Mouse (Mus musculus): ENCODE data around the gene Pigp.

Pigp gene

DNA sequence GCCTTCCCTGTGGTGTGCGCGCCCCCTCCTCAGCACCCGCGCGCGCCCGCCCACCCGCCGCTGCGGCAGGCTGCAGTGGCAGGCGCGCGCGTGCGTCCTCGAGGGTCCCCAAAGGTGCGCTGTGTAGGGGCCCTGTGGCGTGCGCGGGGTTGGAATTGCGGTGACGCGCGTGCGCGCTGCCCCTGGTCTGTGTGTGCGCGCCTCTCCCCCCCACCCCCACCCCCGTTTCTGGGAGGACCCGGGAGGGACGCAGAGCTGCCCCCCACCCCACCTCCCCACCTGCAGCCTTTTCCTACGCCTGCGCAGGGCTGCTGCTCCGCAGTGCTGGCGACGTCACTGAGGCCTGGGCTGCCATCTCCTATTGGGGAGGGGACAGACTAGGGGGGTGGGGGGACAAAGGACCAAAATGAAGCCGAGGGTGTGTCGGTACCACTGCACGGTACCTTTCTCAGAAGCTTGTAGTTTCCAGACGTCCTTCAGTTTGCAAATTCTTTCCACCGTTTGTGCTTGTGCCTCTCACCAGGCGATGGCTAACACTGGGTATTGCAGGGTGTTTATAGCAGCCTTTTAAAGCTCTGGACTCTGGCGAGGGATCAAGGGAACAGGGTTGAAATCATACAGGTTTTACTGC lies at the start of gene Pigp:
Gene Pigp (minus strand): TSS at position 542 of the 631 bp plus-strand sequence.
- DNase-seq: peak; percentile 69

DNA sequence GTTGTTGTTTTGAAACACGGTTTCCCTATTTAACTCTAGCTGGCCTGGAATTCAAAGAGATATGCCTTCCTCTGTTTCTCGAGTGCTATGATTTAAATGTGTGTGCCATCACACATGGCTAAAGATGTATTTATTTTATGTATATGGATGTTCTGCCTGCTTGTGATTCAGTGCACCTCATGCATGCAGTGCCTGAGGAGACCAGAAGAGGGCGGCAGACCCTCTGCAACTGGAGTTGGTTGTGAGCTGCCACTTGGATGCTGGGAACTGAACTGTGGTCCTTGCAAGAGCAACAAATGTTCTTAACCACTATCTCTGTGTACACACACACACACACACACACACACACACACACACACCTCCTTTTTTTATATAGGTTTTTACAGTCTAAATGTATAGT lies 48.9 kb upstream of the Pigp start:
- no peak for DNase-seq

DNA sequence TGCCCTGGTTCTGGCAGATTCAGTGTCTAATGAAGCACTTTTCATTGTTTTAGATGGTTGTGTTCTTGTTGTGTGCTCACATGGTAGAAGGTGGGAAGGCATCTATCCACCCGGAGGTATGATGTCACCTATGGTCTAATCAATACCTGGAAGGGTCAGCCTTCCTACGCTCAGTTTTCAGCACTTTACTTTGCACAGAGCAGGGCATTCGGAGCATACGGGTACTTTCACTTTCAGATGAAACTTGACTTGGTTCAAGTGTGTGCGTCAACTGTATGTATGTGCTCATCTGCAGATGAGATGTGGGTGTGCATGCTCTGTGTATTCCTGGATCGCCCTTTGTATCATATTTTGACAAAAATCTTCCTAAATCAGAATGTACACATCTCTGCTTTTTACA lies 42.5 kb upstream of the Pigp start:
- no peak for DNase-seq

DNA sequence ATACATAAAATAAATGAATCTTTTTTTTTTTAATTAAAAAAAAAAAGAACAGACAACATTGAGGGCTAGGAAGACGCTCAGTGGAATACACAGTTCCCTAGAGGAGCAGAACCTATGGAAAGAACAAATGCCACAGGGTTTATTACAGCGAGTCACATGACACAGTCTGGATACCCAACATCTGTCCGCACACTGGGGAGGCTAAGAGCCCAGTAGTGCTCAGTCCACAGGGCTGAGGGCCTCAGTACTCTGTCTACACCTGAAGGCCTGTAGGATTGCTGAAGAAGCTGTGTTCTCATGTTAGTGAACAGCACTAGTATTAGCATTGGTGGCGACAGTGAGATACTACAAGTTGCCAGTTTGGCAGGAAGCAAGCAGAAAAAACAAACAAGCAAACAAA lies 41.1 kb upstream of the Pigp start:
- DNase-seq: no peak

DNA sequence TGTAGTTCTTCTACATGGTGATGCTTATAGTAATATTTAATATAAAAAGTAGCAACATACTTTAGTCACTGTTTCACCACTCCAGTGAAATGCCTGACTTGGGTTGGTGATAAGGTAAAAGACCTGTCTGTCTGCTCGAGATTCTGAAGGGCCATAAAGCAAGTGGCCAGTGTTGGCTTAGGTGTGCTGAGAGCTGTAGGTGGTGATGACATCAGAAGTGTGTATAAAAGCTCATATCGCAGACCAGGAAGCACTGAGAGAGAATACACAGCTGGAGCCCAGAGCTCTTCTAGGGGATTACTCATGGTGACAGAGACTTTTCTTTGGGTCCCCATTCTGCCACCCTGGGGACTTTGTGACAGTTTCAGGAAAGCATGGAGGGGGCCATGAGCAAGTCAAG lies 40.6 kb upstream of the Pigp start:
- no peak for DNase-seq

DNA sequence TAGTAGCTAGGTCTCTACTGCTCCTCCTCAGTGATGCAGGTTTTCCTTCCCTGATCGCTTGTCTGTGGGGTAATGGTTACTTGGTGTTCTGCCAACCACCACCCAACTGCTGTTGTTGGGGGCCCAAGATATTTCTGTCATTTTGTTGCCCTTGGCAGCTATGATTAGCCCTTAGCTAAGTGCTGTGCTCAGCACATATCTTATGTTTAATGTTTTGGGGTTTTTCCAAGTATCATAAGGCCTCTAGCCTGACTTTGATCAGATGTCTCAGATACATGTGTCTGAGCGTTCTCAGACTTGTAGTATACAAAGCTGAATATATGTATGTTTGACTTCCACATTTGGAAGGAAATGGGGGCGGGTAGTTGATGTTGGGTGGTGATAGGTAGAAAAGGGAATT lies 39.6 kb upstream of the Pigp start:
- DNase-seq: no peak

DNA sequence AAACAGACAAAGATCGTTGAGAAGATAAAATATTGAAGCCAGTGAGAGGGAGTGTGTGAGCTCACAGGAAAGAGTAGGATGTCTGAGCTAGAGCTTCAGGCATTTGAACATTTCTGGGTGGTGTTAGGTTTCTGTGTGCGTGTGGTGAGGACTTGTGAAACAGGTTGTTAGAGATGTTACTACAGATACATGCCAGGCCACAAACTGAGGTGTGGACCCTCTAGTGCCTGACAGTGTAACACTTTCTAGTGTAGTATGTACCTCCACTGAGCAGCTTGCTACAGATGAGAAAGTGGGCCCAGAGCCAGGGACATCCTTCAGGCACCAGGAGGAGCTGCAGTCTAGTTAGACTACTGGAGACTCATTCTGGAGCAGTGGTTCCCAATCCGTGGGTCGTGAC lies 30.5 kb upstream of the Pigp start:
- DNase-seq: no peak

DNA sequence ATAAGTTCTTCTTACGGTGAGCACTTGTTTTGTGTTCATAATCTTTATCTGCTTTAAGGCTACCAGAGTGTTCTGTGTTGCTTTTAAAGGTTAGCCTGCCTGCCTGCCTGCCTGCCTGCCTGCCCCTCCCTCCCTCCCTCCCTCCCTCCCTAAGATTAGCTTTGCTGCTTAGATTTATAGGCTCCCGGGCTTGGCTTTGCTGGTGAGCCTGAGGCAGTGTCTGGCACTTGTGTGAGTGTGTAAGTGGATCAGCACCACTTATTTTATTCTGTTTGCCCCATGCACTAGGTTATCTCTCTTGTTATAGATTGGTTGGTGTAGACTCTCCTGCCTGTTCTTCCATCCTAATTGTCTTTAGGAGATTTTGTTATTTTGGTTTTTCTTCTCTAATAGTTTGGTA lies 30.0 kb upstream of the Pigp start:
- no peak for DNase-seq

DNA sequence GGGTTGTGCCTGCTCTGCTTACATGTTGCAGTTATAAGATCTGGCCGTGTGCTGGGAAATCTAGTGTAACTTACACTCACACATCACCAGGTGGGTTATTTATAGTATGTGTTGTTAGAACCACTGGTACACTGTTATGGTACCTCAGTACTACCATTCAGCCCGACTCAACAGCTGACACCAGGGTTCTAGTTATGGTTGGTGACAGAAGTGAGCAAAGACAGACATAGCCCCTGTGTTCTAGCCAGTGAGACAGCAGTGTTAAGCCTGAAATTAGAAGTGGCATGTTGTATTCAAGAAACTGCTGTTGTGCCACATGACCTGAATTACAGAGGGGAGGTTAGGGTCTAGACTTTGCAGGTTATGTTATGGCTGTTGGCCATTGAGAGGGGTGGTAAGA lies 27.5 kb upstream of the Pigp start:
- no peak for DNase-seq

DNA sequence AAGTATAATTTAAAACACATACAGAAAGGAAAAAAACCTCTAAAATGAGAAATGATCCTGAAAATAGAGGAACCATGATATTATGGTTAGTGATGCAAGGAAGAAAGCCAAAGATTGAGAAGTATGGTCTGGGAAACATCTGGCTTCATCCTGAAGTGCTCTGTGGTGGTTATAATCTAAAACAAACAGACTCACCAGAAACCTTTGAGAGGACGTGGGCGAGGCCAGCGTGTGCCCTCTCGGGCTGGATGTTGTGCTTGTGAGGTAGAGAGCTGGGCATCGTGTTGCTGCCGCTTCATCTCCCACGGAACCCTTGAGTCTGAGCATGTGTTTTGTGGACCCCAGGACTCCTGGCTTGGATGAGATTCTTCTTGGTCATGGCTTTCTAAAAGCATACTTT lies 25.0 kb upstream of the Pigp start:
- no peak for DNase-seq

DNA sequence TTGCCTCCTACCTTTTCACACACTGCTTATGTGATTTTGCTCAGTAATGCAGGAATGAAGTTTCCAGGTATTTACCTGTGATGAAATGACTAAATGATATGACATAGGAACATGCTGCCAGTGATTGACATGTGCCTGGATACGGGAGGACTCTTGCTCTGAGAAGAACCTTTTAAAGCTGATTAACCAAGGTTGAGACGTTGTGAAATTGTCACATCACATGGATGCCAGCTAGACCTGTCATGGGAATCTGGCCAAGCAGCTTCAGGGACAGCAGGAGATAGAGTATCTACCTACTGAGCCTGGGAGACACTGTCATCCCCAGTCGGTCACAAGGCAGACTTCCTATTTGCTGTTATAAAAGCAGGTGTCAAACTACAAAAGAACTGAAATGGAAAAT lies 23.4 kb upstream of the Pigp start:
- DNase-seq: no peak

DNA sequence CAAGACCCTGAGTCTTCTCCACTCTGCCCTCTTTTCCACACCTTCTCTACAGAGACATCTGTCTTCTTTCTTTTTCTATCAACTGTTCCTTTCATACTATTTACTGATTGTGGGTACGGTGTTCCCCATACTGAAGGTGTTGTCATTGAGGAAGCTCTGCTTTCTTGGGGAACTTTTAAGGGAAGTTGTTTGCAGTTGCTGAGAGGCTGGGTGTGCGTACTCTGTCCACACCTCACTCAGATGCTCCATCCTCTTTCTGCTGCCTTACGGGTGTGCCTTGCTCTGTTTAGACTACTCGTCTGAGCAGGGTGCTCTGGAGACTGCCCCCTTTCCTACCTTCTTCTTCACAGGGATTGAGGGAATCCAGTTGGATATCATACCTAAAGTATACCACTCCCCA lies 20.7 kb upstream of the Pigp start:
- DNase-seq: no peak

DNA sequence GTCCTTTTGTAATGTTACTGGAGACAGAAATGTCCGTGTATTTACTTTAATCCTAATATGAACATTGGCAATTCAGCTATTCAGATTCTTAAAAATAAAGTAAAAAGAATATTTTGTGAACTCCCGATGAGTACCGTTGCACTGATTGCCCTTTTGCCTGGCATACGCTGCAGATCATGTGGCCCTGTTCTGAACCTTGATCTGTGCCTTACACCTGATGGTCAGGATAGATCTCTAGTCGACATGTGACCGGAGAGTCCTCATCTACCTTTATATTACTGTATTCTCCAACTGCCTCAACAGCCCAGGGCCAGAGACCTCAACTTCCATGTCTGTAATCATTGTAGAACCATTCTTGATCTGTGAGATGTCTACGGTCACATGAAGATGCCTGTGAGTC lies 16.0 kb upstream of the Pigp start:
- peak; percentile 24 for DNase-seq

DNA sequence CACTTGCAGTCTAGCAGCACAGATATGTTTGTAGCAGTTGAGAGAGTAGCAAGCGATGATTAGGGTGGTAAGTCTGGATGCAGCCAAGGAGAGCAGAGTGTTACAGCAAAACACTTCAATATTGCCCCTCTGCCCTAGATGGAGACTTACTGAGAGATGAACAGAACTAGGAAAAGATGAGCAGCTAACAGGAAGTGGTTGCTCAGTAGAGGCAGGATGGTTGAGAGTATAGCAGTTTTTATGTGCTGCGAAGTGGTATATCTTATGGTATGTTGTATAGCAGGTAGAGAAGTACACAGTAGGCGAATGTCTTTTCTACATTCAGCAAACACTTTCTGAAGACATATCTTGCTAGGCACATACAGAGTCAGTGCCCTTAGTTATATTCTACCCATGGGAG lies 11.6 kb upstream of the Pigp start:
- no peak for DNase-seq

DNA sequence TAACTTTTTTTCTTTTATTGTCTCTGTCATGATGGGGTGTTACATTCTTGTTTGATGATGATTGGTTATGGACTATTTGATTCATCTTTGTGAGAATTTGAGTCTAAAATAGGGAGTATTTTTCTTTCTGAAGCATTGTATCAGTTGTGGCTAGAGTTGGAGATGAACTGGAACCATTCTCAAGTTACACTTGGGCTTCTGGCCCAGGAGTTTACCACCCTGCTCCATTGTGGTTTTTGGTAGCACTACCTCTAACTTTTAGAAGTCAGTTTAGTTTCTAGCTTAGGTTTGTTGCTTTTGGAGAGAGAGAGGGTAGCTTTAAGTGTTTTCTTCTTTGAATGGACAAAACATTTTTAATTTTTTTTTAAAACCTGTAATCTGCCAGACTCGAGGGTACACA lies 7.7 kb upstream of the Pigp start:
- no peak for DNase-seq

DNA sequence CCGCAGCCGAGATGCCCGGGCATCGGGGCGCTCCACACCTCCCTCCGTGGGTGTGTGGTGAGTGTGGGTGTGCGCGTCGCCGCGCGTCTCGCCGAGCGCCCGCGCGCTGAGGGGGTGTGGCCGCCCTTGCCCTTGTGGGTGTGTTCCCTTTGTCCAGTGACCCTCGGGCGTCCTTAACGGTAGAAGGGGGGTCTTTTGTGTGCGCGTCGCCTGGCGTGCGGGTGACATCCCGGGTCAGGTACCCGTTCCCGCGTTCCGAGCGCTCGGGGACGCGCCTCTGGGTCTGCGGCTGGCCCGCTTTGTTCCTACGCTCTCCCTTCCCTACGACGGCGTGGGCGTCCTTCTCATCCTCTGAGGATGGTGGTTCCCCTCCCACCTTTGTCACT lies 734 bp downstream of the Pigp start:
- peak; percentile 76 for DNase-seq

DNA sequence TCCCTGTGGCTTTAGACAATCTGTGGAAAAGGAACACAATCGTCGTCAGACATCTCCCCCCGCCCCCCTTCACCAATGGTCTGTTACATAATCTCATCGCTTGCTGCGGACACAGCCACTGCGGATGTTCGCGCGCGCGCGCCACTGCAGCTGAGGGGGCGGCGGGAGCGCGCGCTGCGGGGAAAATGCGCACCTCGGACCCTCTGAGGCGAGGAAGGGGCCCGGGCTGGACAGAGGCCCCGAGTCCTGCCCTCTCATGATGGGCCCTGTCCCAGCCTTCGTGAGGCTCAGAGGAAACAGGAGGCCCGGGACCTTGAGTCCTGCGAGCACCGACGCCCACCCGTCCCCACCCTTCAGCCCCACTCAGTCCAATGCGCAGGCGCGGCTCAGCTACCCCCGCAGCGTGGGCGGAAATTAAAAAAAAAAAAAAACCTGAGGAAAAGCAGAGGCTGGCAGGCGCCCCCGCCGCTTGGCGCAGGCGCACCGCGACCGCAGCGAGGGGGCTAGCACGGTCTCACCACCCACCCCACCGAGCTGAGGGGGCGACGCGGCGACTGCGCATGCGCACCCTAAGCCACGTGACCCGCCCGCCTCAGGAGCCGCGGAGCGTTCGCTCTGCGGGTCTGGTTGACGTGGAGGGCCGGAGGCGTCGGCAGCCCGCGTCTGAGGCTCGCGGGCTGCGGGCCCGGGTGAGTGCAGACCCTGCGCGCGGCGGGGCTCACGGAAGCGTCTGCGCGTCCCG lies 1.3 kb downstream of the Pigp start, which contains the start of gene Ttc3:
Gene Ttc3 (plus strand): TSS at position 446 of the 742 bp plus-strand sequence.
- DNase-seq: peak; percentile 89

DNA sequence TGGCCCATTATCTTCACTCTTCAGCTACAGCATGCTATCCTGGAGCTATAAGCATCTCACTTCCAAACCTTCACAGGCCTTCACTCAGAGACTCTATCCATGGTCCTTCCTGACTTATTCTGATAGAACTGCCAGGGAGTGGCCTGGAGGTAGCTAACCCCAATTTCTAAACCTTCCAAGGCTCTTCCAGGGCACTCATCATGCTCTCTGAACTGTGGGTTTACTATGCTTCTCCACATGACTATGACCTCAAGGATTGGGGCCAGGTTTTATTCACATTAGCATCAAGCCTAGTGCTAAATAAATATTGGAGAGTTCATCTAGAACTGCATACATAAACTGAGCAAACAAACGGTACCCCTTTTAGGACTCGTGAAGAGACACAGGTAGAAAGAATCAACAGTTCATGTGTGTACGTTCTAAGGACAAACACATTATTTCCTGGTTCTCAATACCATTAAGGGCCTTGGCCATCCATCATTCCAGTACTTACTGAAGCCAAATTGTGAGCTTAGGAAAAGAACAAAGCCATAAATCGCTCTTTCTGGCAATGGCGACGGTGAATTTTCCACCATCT lies 2.0 kb downstream of the Pigp start:
- no peak for DNase-seq

DNA sequence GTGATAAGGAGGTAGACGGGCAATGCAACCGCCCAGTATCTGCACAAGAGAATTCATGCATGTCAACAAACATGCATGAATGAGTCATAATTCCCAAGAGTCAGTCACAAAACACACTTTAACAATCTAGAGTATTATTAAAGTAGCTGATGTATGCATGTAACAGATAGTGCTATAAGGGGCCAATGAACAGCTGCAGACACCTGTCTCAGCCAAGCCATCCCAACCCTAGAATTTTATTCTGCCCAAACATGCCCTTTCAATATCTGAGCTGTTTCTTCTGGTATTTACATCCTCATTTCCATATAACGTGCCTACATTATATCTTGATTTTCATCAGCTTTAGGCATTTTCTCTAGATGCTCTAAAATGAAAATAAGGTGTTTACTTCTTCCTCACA lies 6.2 kb downstream of the Pigp start:
- no peak for DNase-seq

DNA sequence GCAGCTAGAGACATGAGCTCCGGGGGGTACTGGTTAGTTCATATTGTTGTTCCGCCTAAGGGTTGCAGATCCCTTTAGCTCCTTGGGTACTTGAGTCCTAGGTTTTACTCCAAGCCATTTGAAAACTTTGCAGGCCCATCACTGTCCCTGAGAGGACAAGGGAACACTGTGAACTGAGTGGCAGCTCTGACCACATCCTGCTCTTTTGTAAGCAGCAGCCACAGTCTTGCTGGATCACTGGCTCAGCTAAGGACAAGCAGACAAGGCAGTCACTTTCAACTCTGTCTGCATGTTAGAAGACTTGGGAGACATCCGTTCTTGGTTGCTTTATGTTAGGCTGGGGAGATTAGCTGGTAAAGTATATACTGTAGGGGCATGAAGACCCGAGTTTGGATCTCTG lies 7.8 kb downstream of the Pigp start:
- DNase-seq: no peak

DNA sequence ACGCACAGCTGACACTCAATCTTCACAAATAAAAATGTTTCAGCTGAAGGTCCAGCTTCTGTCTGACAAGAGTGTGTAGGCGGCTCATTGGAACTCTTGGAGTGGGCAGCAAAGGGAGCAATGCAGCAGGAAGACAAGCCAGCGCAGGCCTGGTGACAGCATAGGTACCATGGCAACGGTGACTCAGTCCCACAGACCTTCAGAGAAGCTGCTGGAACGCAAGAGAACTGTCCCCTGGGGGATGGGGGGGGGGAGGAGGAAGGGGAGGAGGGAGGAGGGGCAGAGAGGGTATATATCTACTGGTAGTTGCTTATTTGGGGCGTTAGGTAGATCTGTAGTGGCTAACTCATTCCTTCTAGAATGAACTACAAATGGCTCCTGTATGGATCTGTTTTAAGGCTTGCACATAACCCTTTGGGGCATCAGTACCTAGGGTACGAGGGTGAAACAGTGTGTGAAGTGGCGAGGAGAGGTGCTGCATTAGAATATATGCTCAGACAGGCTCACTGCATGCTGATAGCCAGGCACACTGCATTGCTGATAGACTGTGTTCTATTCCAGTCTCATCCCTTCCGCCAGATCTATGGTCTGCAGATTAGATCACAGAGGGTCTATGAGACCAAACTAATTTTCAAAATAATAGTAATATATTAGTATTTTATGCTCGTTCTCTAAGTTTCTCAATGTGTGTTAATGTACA lies 9.3 kb downstream of the Pigp start:
- DNase-seq: no peak

DNA sequence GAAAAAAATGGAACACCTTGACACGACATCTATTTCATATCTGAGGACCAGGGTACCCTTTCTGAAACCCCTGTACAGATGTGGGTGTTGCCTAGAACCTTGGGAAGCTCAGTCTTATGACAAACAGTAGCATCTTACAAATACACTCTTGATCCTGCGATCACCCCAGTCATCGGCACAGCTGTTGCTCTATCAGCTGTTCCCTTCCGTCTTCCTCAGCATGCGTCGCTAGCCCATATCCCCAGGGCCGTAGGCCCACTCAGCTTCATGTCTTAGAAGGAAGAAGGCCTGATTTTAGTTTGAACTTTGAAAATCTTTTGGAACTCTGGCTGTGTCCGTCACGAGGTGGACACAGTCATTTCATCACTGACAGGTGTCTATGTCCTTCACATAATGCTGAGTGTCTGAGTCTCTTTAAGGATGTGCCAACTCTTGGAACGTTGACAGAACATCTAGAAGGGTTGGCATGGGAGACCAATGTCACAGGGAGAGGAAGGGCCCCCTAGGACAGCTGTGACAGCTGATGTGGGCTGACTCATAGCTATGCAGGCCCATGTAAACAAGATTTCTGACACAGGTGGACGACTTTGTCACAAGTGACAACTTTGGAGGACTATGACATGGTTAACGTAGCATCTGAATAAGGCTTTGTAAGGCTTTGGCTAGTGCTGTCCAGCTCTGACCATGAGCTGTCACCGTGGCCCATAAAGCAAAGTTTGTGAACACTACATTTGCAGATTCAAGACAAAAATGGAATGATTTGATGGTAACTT lies 10.9 kb downstream of the Pigp start:
- no peak for DNase-seq

DNA sequence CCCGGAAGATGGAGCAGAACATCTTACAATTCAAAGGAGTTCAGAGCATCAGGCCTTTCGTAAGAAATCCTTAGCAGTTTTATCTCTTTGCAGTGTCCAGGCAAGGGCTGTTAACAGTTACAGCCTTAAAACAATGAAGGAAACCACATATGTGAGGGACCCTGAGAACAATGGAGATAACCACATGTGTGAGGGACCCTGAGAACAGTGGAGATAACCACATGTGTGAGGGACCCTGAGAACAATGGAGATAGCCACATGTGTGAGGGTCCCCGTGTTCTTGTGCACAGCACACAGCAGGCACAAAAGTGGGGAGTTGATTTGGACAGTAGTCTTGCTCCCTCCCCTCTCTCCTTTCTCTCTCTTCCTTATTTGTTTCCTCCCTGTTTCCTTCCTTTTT lies 13.6 kb downstream of the Pigp start:
- DNase-seq: no peak
